ENCODE assay signal across 8 mouse cellular contexts in genomic region chr17:34959881-34960515, GRCm38 (mm10). TPM values are rescaled to one million over a fixed set of nuclear protein-coding genes. Genes with fewer than 3 reads are reported as not detected.
DNase-seq lines count a peak whose midpoint lies in the region; ATAC-seq and TF ChIP-seq lines count a peak whose summit lies in the region.

No protein-coding gene starts in this region.

- peaks cover 3 to 9% of the 10 kb centered on the region in 2 experiments; a peak in 2 of 4 replicates for H3K4me1 ChIP-seq in ES-E14 (ENCODE audit: control insufficient read depth in 2 of 2, insufficient read depth in 2 of 2, low read length in 2 of 2, poor library complexity in 1 of 2)
- peaks cover 8% of the 10 kb centered on the region for H3K4me1 ChIP-seq in limb, embryonic 12.5 days (replicated peaks)
- H3K4me1 ChIP-seq in midbrain, embryonic 15.5 days: peaks cover 8% of the 10 kb centered on the region

- no peaks in the 10 kb centered on the region for H3K36me3 ChIP-seq in ES-E14 (ENCODE audit: control insufficient read depth, insufficient read depth, low read length, poor library complexity, severe bottlenecking)
- no peaks in the 10 kb centered on the region for H3K36me3 ChIP-seq in limb, embryonic 12.5 days
- H3K36me3 ChIP-seq in midbrain, embryonic 15.5 days (replicated peaks): no peaks in the 10 kb centered on the region

- H3K9ac ChIP-seq in ES-E14 (ENCODE audit: insufficient read depth, low read depth, low read length, poor library complexity, severe bottlenecking): 0 out of 2 replicates have a peak overlapping the region, but pooled peaks have one; percentile 1
- H3K9ac ChIP-seq in limb, embryonic 12.5 days (replicated peaks): peak overlapping the region; percentile 66; the same call in 1 of the 2 replicates
- H3K9ac ChIP-seq in midbrain, embryonic 15.5 days: no peak overlapping the region

- no peak for ATAC-seq in limb, embryonic 12.5 days (ENCODE audit: insufficient number of reproducible peaks, insufficient read depth, low FRiP score, low TSS enrichment, low read depth)
- ATAC-seq in midbrain, embryonic 15.5 days (replicated peaks): no peak

- in situ Hi-C loops in ES-E14 (cut with MboI; ENCODE audit: low sequenced_read_pairs in 2 of 2, unreplicated experiment in 2 of 2): no loop called here

- peak overlapping the region; percentile 65 for H3K4me2 ChIP-seq in limb, embryonic 12.5 days
- peak overlapping the region; percentile 81 for H3K4me2 ChIP-seq in midbrain, embryonic 15.5 days

- no peaks in the 10 kb centered on the region for H3K9me3 ChIP-seq in ES-E14 (ENCODE audit: control insufficient read depth, insufficient read depth, low read depth, low read length)
- H3K9me3 ChIP-seq in limb, embryonic 12.5 days: no peaks in the 10 kb centered on the region
- H3K9me3 ChIP-seq in midbrain, embryonic 15.5 days: no peaks in the 10 kb centered on the region

- peaks cover 42% of the 10 kb centered on the region for H3K27me3 ChIP-seq in limb, embryonic 12.5 days
- H3K27me3 ChIP-seq in midbrain, embryonic 15.5 days (replicated peaks): peaks cover 28% of the 10 kb centered on the region

- peak overlapping the region; percentile 85 to 94 for H3K4me3 ChIP-seq in ES-E14 (ENCODE audit: insufficient read depth in 1 of 2, low read depth in 1 of 2, low read length in 2 of 2, poor library complexity in 1 of 2, severe bottlenecking in 1 of 2)
- H3K4me3 ChIP-seq in limb, embryonic 12.5 days (replicated peaks): peak overlapping the region; percentile 55
- H3K4me3 ChIP-seq in midbrain, embryonic 15.5 days: peak overlapping the region; percentile 41

- no peak overlapping the region for H3K27ac ChIP-seq in ES-E14 (ENCODE audit: insufficient read depth, low read depth, low read length, poor library complexity, severe bottlenecking)
- peak overlapping the region; percentile 91 for H3K27ac ChIP-seq in limb, embryonic 12.5 days
- H3K27ac ChIP-seq in midbrain, embryonic 15.5 days: 0 out of 2 replicates have a peak overlapping the region, but pooled peaks have one; percentile 66

- 15% methylated on average over 12 of the region's 12 CpGs for WGBS in limb, embryonic 12.5 days
- WGBS in midbrain, embryonic 15.5 days: 15% methylated on average over 12 of the region's 12 CpGs

- no peak for DNase-seq in ES-E14 (ENCODE audit: low read depth, low spot score)
- DNase-seq in embryo, embryonic 11 days: peak; percentile 43
- DNase-seq in heart, postnatal 4 days: peak; percentile 30
- DNase-seq in spleen, postnatal 10 days (ENCODE audit: low spot score in 2 of 2): no peak
- no peak for DNase-seq in Muller cell, postnatal 12 days (ENCODE audit: inconsistent ontology term)
- DNase-seq in right cerebral cortex, adult 2 months (ENCODE audit: low spot score in 2 of 2): no peak

TF ChIP-seq in ES-E14, 5 proteins besides CTCF, POLR2A, EP300 and RAD21:
- no peak for TF ChIP-seq CHD2 (IDR thresholded peaks at IDR 0.05; ENCODE audit: low read depth, low read length)
- no peak for TF ChIP-seq MAFK (IDR thresholded peaks at IDR 0.05; ENCODE audit: insufficient read depth, low read depth, low read length)
- no peak for TF ChIP-seq ZC3H11A (IDR thresholded peaks at IDR 0.05; ENCODE audit: borderline replicate concordance, low read depth, low read length)
- no peak for TF ChIP-seq ZNF384 (IDR thresholded peaks at IDR 0.05; ENCODE audit: low read depth, low read length)
- no peak for TF ChIP-seq HCFC1 (IDR thresholded peaks at IDR 0.05; ENCODE audit: borderline replicate concordance, insufficient read depth, low read length)

RNA-seq across cellular contexts. Expression of gene Hspa1b, which starts 1.0 kb away (rescaled TPM):
- 11.0 and 14.6 TPM in 2 replicates for total RNA-seq in ES-E14 (2012; rRNA removed)
- total RNA-seq in heart, postnatal 4 days (2021): 1 to 10 TPM; 4.8 to 5.2 TPM
- polyA plus RNA-seq in limb, embryonic 12.5 days (2016; fragmentation: Nextera tagmentation; extraction: Ambion mirVana): 0.19 TPM in 1 of 2 replicates, not detected in the other
- 0.24 and 0.31 TPM in 2 replicates for polyA plus RNA-seq in midbrain, embryonic 15.5 days (2015; fragmentation: Nextera tagmentation; extraction: Ambion mirVana)

RNA-seq across cellular contexts. Expression of gene Gm20481, which starts 9.7 kb away (rescaled TPM):
- total RNA-seq in ES-E14 (2012; rRNA removed): 1.9 TPM in 1 of 2 replicates, not detected in the other
- not detected for total RNA-seq in heart, postnatal 4 days (2021)
- not detected in 2 replicates for polyA plus RNA-seq in limb, embryonic 12.5 days (2016; fragmentation: Nextera tagmentation; extraction: Ambion mirVana)
- not detected in 2 replicates for polyA plus RNA-seq in midbrain, embryonic 15.5 days (2015; fragmentation: Nextera tagmentation; extraction: Ambion mirVana)

RNA-seq across cellular contexts. Expression of gene Hspa1a, which starts 12.0 kb away (rescaled TPM):
- 5.8 and 5.9 TPM in 2 replicates for total RNA-seq in ES-E14 (2012; rRNA removed)
- total RNA-seq in heart, postnatal 4 days (2021): 1 to 10 TPM; 2.6 to 2.9 TPM
- polyA plus RNA-seq in limb, embryonic 12.5 days (2016; fragmentation: Nextera tagmentation; extraction: Ambion mirVana): 1.9 and 2.0 TPM in 2 replicates
- 12.7 and 13.3 TPM in 2 replicates for polyA plus RNA-seq in midbrain, embryonic 15.5 days (2015; fragmentation: Nextera tagmentation; extraction: Ambion mirVana)

RNA-seq across cellular contexts. Expression of gene Hspa1l, which starts 12.5 kb away (rescaled TPM):
- 0.45 and 0.48 TPM in 2 replicates for total RNA-seq in ES-E14 (2012; rRNA removed)
- total RNA-seq in heart, postnatal 4 days (2021): 1 to 10 TPM; 5.3 to 6.6 TPM
- 1.0 and 1.1 TPM in 2 replicates for polyA plus RNA-seq in limb, embryonic 12.5 days (2016; fragmentation: Nextera tagmentation; extraction: Ambion mirVana)
- polyA plus RNA-seq in midbrain, embryonic 15.5 days (2015; fragmentation: Nextera tagmentation; extraction: Ambion mirVana): 1.2 and 1.5 TPM in 2 replicates

RNA-seq across cellular contexts. Expression of gene Lsm2, which starts 21.7 kb away (rescaled TPM):
- 52.1 and 64.4 TPM in 2 replicates for total RNA-seq in ES-E14 (2012; rRNA removed)
- total RNA-seq in heart, postnatal 4 days (2021): 10 to 100 TPM; 52.2 to 55.0 TPM
- 222 and 234 TPM in 2 replicates for polyA plus RNA-seq in limb, embryonic 12.5 days (2016; fragmentation: Nextera tagmentation; extraction: Ambion mirVana)
- polyA plus RNA-seq in midbrain, embryonic 15.5 days (2015; fragmentation: Nextera tagmentation; extraction: Ambion mirVana): 103 and 111 TPM in 2 replicates

Comparison
In these comparisons a context has a peak if more than half of its experiments do, and no peak if none do; other contexts are left out.
1. DNase-seq: peak in embryo, embryonic 11 days (single experiment) and heart, postnatal 4 days (single experiment); none in ES-E14 (single experiment), spleen, postnatal 10 days (0 of 2), Muller cell, postnatal 12 days (single experiment) and right cerebral cortex, adult 2 months (0 of 2).
2. Peak in every context shown above with its lines, with median percentiles within 50 percentile points of each other: H3K4me3 ChIP-seq.